Mouse (Mus musculus): ENCODE results near the gene Mef2c.

DNA sequence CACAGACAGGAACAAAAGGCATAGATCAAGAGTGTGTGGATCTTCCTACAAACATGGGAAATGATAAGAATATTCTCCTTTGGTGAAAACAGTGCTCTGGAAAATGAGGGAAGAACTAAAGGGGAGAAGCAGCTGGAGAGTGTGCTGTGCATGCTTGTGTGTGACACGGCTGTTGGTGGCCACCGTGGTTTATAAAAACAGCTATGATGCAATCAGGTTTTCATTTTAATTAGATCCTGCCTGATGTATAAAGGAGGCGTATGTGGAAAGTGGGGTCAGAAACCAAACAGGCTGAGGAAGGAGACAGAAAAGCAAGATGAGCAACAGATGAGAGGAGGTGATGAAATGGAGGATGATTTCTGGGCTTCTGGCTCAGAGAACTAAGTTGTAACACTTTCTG lies 112.0 kb downstream of the Mef2c start:
- TF ChIP-seq MAX (IDR thresholded peaks at IDR 0.05; ENCODE audit: low read depth) (no peak), E2F4 (IDR thresholded peaks at IDR 0.05; ENCODE audit: insufficient read depth) (no peak), CEBPB (IDR thresholded peaks at IDR 0.05; ENCODE audit: insufficient read depth, poor library complexity, severe bottlenecking) (peak; percentile 32; the same call in 1 of the 2 replicates), TCF12 (IDR thresholded peaks at IDR 0.05; ENCODE audit: insufficient read depth, poor library complexity, severe bottlenecking) (no peak), TCF3 (IDR thresholded peaks at IDR 0.05; ENCODE audit: insufficient read length, low read depth) (no peak), USF1 (IDR thresholded peaks at IDR 0.05; ENCODE audit: low read depth) (no peak), POLR2A (IDR thresholded peaks at IDR 0.05; ENCODE audit: insufficient read length, low read depth) (no peak)
